Mouse (Mus musculus) kidney, adult 2 months (tissue): ENCODE measurements around the gene Mecom. TPM values are rescaled to one million over a fixed set of nuclear protein-coding genes. Genes with fewer than 3 reads are reported as not detected.

ENCODE experiments used
- DNase-seq: peaks from one replicate; pipeline ENCODE4 v3.0.0; 2021
- H3K27ac ChIP-seq: fragments of 200-500 bp; 2 replicates; pipeline ENCODE4 v1.5.1; 2012; ENCODE audit warnings: low read depth, low read length, control low read depth, inconsistent platforms; ENCODE audit not compliant: insufficient read depth
- H3K27me3 ChIP-seq: fragments of 200-500 bp; replicated peaks from 2 replicates; pipeline ENCODE4 v1.6.1; 2012; ENCODE audit warnings: mild to moderate bottlenecking, moderate library complexity, low read length, inconsistent platforms; ENCODE audit not compliant: control insufficient read depth, insufficient read depth
- H3K36me3 ChIP-seq: fragments of 200-500 bp; 2 replicates; pipeline ENCODE4 v1.6.1; 2012; ENCODE audit warnings: mild to moderate bottlenecking, moderate library complexity, low read length, inconsistent platforms; ENCODE audit not compliant: control insufficient read depth, insufficient read depth
- H3K4me1 ChIP-seq: fragments of 200-500 bp; 2 replicates; pipeline ENCODE4 v1.6.1; 2011; ENCODE audit warnings: low read length; ENCODE audit not compliant: control insufficient read depth, insufficient read depth
- H3K4me3 ChIP-seq: fragments of 200-500 bp; 2 replicates; pipeline ENCODE4 v1.5.1; 2011; ENCODE audit warnings: mild to moderate bottlenecking, low read depth, low read length, control low read depth; ENCODE audit not compliant: insufficient read depth
- CTCF ChIP-seq: fragments of 200-500 bp; conservative IDR thresholded peaks from 2 replicates; pipeline ENCODE4 v1.5.1; 2011; ENCODE audit warnings: low read depth, mild to moderate bottlenecking, control low read depth, low read length, moderate library complexity, mixed read lengths; ENCODE audit not compliant: insufficient read depth, insufficient read length
- POLR2A ChIP-seq: fragments of 200-500 bp; IDR thresholded peaks from one replicate; pipeline ENCODE4 v1.6.1; 2011; ENCODE audit warnings: low read depth, low read length, control low read depth
- WGBS: fragments of 180-500 bp; shearing (Covaris S2); methylation state at CpG from one replicate; pipeline ENCODE4 v1.1.7; 2018; 5-methylcytosine and 5-hydroxymethylcytosine counted together
- polyA plus RNA-seq: library from polyadenylated mRNA; depleted of rRNA; stranded (reverse); fragments of >200 nt; gene quantifications from 2 replicates; pipeline ENCODE4 v1.2.3, GENCODE M21; 2012

The Mecom gene
- polyA plus RNA-seq, 1 experiment, result 12.9 TPM

GRCm38 (mm10) chr3:30012666-30013365, 535.0 kb downstream of the Mecom start:
- H3K27me3 ChIP-seq, result no peaks in the 10 kb centered on the region
- peak; percentile 65 for DNase-seq
- peak overlapping the region; percentile 95 for H3K27ac ChIP-seq
- H3K4me3 ChIP-seq, result peak overlapping the region; percentile 59
- TF ChIP-seq CTCF (no peak), POLR2A (no peak)
- under 1% methylated on average over 29 of the region's 29 CpGs for WGBS
- H3K4me1 ChIP-seq, result no peaks in the 10 kb centered on the region; the same call in 1 of the 2 replicates
- H3K36me3 ChIP-seq, result no peaks in the 10 kb centered on the region

DNA sequence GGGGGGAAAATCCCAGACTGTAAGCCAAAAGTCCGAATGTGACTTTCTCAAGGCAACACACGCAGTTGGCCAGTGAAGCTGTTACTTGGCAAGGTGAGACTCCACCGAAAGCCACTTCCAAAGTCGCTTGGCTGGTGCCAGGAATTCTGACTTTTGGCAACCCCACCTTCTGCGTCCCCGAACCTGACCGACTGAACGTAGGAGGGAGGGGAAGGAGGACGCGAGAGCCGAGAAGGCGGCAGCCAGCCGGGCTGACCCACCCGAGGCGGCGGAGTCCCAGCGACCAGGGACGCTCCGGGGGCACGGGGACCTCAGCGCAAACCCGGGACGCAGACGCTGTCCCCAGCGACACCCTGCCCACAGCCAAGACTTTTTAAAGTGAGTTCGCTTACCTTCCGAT, 535.7 kb downstream of the Mecom start:
- H3K27me3 ChIP-seq, result no peaks in the 10 kb centered on the region
- WGBS, result 2% methylated on average over 27 of the region's 27 CpGs
- no peaks in the 10 kb centered on the region for H3K36me3 ChIP-seq
- H3K4me3 ChIP-seq, result peak overlapping the region; percentile 63
- peak; percentile 76 for DNase-seq
- TF ChIP-seq POLR2A (no peak), CTCF (no peak)
- H3K27ac ChIP-seq, result peak overlapping the region; percentile 95
- peaks cover 3% of the 10 kb centered on the region; the same call in 1 of the 2 replicates for H3K4me1 ChIP-seq

DNA sequence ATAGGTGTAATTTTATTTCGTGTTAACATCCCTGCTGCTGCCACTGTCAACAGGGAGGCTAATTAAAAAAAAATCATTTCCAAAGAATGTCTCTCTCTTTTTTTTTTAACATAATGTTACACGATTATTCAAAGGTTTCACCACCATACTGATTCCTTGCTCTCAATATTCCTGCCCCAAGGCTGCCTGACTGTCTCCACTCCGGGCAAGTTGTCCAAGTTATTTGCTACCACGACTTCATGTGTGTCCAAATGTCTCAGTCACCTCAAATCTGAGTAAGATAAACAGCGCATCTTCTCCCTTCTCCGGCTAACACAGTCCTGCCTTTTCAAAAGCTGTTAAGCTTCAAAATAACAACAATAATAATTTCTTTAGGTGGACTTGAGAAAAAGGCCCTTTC, 536.1 kb downstream of the Mecom start:
- TF ChIP-seq POLR2A, result no peak
- TF ChIP-seq CTCF, result no peak
- H3K27me3 ChIP-seq, result no peaks in the 10 kb centered on the region
- no peaks in the 10 kb centered on the region for H3K36me3 ChIP-seq
- peak; percentile 18 for DNase-seq
- peak overlapping the region; percentile 63 for H3K4me3 ChIP-seq
- peak overlapping the region; percentile 95 for H3K27ac ChIP-seq
- 23% methylated on average over 6 of the region's 6 CpGs for WGBS
- peaks cover 3% of the 10 kb centered on the region; the same call in 1 of the 2 replicates for H3K4me1 ChIP-seq

DNA sequence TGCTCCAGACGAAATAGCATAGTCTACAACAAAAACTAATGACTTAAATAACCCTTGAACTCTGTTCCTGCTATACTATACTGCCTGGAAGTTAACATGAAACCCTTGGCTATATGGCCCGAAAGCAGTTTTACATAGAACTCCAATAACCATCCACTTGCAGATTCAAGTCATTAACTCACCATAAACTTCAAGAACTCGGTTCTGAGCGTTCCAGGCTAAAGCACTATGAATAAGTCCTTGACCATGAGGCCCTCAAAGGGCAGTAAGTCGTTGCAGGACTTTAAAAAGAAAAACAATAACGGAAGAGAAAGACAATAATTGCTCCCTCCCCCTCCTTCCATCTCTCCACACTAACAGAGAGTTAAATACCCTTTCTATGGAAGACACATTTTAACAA, 536.9 kb downstream of the Mecom start:
- H3K4me1 ChIP-seq, result peaks cover 7% of the 10 kb centered on the region; the same call in 1 of the 2 replicates
- DNase-seq, result peak; percentile 42
- no peaks in the 10 kb centered on the region for H3K36me3 ChIP-seq
- peak overlapping the region; percentile 95 for H3K27ac ChIP-seq
- TF ChIP-seq CTCF (no peak), POLR2A (no peak)
- H3K27me3 ChIP-seq, result no peaks in the 10 kb centered on the region
- WGBS, result 42% methylated on average over 6 of the region's 6 CpGs
- H3K4me3 ChIP-seq, result peak overlapping the region; percentile 36

DNA sequence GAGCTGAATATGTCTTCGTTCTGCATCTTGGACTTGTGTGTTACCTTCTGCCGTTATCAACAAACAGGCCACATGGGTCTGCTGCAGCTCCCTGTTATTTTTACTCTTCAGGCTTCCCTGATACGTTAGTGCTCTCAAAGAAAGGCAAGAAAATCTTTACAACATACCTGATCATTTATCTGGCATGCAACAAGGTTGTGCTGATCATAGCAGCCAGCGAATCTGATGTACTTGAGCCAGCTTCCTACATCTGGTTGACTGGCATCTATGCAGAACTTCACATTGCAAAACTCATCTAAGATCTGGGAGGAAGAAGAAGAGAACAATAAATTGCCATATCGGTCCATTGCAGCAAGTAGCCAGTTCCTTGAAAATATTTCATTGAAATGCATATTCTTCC, 538.2 kb downstream of the Mecom start:
- no peaks in the 10 kb centered on the region for H3K36me3 ChIP-seq
- no peaks in the 10 kb centered on the region for H3K27me3 ChIP-seq
- DNase-seq, result peak; percentile 13
- peak overlapping the region; percentile 84 for H3K27ac ChIP-seq
- TF ChIP-seq CTCF, result no peak
- TF ChIP-seq POLR2A, result no peak
- 59% methylated on average over 5 of the region's 5 CpGs for WGBS
- peaks cover 7% of the 10 kb centered on the region; the same call in 1 of the 2 replicates for H3K4me1 ChIP-seq
- peak overlapping the region; percentile 42; the same call in 1 of the 2 replicates for H3K4me3 ChIP-seq

DNA sequence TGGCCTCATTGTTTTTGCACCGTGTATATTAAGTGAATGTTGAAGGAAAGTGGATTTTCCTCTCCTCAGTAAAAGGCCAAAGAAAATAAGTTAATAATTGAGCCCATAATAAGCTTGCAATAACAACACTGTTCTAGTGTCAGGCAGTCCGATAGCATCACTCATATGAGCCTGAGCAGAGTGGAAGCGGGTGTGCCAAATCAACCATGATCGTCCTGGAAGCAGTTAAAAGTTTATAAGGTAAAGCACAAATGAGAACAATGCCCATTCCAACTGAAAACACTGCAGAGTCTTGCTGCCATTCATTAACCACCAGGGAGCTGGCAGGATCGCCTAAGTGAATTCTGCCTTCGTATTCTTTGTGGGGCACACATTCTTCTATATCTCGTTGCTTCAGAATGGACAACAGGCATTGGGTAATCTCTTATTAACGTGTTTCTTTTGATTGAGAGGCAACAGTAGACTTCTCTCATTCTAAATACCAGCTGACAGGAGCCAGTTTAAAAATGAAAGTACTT, 542.9 kb downstream of the Mecom start:
- Histone ChIP-seq H3K27me3 (no peaks in the 10 kb centered on the region), H3K27ac (peak overlapping the region; percentile 88), H3K36me3 (no peaks in the 10 kb centered on the region), H3K4me3 (peak overlapping the region; percentile 17; the same call in 1 of the 2 replicates), H3K4me1 (peaks cover 8% of the 10 kb centered on the region; the same call in 1 of the 2 replicates)
- TF ChIP-seq POLR2A (no peak), CTCF (no peak)
- WGBS, result 24% methylated on average over 8 of the region's 8 CpGs
- peak; percentile 63 for DNase-seq

DNA sequence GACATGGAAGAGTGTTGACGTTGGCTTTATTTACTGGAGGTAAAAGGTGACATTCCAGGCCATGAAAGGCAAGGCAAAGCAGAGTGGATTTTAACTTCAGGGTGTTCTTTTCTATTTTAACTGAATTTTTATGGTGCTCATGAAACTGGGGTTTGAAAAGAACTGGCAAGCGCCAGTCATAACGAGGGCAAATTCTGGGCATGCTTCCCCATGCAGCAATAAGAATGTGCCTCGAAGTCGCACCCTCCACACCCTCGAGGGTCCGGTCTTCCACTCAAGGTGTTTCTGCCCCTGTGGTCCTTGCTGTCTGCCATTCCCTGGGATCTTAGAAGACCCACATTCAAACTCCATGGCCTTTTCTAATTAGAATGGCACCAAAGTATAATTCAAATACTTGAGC, 547.5 kb downstream of the Mecom start:
- Histone ChIP-seq H3K27ac (no peak overlapping the region), H3K4me3 (no peak overlapping the region), H3K4me1 (peaks cover 6% of the 10 kb centered on the region; the same call in 1 of the 2 replicates), H3K36me3 (no peaks in the 10 kb centered on the region), H3K27me3 (no peaks in the 10 kb centered on the region)
- 49% methylated on average over 7 of the region's 7 CpGs for whole genome bisulfite sequencing
- TF ChIP-seq POLR2A, result no peak
- no peak for TF ChIP-seq CTCF
- peak; percentile 54 for DNase-seq
